Mouse (Mus musculus): Measurements from ENCODE around the gene Mpdu1.
A peak's percentile ranks its signal among the peaks of the same experiment; 100 is the strongest.

The Mpdu1 gene

DNA sequence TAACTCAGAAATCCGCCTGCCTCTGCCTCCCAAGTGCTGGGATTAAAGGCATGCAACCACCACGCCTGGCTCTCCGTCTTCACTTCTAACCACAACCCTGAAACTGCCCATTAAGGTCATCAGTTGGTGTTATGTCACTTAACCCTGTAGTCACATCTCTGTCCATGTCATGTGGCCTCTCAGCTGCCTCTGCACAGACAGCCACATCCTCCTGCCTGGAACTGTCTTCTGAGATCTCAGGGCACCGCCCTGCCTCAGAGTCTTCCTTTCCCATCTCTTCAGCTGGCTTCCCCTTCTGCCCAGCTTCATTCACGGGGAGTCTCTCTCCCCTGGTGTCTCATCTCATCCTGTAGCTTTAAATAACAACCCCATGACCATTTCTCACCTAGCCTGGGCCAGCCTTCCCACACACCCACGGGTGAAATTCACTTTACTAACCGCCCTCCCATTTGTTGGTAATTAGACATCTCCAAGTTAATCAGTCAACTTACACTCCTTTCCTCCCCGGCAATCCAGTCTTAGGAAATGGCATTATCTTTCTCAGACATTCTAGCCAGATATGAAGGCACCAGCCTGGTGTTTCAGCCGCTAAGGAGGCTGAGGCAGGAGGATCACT lies 29.9 kb upstream of the Mpdu1 start:
- DNase-seq (ENCODE audit: low spot score), result no peak

GRCm38 (mm10) chr11:69689891-69690290 lies 27.4 kb upstream of the Mpdu1 start:
- DNase-seq (ENCODE audit: low spot score), result no peak

DNA sequence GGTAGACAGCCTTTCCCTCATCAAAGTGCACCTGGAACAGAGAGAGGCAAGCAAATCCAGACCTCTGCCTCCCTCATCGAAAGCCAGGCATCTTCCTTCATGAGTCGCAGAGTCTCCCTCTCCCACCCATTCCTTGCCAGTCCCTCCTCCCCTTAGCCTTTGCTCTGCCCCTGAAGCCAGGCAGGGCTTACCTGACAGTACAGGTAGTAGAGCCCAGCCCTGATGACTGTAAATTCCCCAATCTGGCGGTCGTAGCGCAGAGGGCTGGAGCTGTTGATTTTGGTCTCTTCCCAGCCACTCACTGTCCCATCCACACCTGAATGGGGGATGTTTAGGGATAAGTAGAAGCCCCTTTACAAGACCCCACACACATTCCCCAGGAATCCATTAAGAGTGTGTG lies 24.6 kb upstream of the Mpdu1 start:
- DNase-seq (ENCODE audit: low spot score), result no peak

- no peak for DNase-seq (ENCODE audit: low spot score)
Observed at GRCm38 (mm10) chr11:69686377-69686776, 23.9 kb upstream of the Mpdu1 start.

DNA sequence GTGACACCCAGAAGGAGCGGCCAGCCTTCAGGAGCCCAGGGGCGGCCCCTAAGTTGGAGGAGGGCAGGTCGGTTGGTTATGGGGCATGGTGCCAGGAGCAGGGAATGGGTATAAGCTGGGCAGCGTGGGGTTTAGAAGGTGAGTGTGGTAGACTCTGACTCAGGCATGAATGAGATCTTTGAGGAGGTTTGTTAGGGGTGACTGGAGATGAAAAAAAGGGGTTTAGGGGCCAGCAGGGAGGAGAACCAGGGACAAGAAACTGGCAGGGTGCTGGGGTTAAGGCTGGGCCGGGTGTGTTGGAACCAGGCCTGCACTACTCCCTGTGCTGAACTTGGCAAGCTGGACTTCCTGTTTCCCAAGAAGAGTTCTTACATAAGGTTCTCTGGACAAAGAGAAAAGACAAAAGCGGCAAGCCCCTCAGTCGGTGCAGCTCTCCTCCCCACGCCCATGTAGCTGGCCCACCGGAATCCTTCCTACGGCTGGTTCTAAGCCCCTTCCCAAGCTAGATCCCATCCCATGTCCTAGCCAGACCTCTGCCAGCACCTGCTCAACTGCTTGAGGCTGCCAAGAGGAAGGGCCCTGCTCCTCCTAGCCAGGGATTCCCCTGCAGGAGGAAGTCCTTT lies 23.2 kb upstream of the Mpdu1 start, which contains the start of gene Tnfsf13:
Gene Tnfsf13 (minus strand): TSS at position 259 of the 623 bp plus-strand sequence.
- DNase-seq (ENCODE audit: low spot score), result no peak

GRCm38 (mm10) chr11:69684936-69685335 lies 22.5 kb upstream of the Mpdu1 start:
- no peak for DNase-seq (ENCODE audit: low spot score)

GRCm38 (mm10) chr11:69684128-69684745 lies 21.8 kb upstream of the Mpdu1 start:
- DNase-seq (ENCODE audit: low spot score), result no peak

DNA sequence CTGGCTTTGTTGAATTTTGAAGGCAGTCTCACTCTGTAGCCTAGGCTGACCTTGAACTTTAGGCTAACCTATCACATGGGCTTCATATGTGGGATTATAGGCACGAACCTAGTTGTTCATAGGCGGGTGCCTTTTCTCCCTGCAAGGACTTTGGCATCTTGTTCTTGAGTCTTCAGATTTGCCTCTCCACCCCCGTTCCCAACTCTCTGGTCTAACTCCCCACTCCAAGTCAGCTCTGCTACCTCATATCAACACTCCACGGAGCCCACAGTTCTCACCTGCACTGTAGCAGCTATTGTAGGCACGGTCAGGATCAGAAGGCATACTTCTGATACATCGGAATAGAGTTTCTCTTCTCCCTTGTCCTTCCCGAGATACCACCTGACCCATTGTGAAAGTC lies 21.1 kb upstream of the Mpdu1 start:
- DNase-seq (ENCODE audit: low spot score), result no peak

DNA sequence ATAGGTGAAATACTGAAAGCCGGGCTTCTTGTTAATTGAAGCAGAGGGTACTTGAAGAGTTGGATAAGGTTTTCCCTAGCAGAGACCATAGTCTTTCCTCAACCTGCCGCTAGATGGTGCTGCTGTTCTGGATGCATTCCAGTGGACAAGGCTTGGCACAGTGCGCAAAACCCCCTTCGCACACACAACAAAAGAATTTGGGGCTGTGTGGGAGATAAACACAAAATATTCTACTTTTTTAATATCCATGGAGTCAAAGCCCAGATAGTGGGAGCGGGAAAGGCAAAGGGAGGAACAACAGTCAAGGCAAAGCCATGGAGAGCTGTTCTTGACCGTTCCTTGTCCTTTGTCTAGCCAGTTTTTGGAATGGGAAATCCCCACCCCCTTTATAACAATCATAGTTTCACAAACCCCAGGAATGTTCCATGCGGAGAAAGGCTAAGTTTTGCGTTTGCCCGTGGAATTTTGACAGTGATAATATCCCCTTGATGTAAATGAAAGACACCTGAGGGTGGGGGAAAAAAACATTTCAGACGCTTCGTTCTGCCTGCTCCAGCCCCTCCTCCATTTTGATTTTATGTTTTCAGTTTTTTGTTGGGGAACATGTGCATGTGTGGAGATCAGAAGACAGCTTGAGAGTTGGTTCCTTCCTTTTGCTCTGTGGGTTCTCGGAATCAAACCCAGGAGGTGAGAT lies 20.5 kb upstream of the Mpdu1 start:
- peak; percentile 90 for DNase-seq (ENCODE audit: low spot score)

DNA sequence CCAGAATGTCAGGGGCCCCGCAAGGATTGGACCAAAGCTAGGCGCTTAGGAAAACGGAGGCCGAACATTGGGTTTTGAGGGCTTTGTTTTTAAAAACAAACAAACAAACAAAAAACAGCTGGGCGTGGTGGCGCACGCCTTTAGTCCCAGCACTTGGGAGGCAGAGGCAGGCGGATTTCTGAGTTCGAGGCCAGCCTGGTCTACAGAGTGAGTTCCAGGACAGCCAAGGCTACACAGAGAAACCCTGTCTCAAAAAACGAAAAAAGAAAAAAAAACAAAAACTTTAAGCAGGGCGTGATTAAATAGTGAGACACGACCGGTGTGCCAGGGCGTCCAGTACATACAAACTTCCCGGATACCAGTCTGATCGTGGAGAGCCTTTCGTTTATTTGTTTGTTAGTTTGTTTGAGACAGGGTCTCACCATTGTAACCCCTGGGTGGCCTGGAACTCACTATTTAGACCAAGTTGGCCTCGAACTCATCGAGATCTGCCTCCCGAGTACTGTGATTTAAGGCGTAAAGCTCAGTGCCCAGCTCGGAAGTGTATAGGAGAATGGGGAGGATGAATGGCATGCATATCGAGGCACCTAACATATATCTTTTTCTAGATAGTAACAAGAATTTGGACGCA lies 19.9 kb upstream of the Mpdu1 start:
- DNase-seq (ENCODE audit: low spot score), result no peak

DNA sequence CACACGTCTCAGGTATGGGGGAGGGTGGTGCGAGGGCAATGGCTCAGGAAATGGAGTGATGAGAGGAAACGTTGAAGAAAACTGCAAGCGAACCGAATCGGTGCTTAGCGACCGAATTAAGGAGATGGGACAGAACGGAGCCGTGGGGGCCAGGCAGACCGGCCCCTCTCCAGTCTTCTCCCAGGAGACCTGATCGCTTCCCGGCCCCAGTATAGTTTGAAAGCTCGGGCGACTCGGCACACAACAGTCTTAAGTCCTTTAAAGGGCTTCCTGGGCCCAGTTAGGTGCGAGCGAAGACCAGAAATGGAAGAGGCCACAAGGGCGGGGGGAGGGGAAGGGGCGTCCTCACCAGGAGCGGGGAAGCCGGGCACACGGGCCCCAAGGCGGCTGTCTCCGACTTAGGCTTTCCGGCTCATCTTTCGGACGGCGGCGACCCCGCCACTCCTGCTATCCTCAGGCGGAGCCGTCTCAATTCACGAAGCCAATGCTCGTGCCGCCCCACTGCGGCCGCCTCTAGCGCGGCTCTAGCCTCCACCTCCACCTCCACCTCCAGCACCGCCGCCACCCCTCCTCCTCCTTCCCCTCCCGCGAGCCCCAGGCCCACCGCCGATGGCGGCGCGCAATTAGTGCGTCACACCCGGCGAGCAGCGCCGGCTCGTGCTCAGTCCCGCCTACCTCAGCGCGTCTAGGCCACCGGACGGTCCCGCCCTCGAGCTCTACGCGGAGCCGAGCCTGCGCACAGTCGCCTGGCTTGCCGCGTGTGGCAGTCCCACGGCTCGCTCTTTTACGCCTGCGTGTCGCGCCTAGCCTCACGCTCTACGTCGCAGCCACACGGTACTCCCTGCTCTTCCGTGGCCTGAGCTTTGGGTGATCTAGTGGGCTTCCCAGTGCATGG lies 19.1 kb upstream of the Mpdu1 start, which contains the start of gene Senp3:
Gene Senp3 (minus strand): TSS at position 771 of the 895 bp plus-strand sequence.
- peak; percentile 90 for DNase-seq (ENCODE audit: low spot score)

DNA sequence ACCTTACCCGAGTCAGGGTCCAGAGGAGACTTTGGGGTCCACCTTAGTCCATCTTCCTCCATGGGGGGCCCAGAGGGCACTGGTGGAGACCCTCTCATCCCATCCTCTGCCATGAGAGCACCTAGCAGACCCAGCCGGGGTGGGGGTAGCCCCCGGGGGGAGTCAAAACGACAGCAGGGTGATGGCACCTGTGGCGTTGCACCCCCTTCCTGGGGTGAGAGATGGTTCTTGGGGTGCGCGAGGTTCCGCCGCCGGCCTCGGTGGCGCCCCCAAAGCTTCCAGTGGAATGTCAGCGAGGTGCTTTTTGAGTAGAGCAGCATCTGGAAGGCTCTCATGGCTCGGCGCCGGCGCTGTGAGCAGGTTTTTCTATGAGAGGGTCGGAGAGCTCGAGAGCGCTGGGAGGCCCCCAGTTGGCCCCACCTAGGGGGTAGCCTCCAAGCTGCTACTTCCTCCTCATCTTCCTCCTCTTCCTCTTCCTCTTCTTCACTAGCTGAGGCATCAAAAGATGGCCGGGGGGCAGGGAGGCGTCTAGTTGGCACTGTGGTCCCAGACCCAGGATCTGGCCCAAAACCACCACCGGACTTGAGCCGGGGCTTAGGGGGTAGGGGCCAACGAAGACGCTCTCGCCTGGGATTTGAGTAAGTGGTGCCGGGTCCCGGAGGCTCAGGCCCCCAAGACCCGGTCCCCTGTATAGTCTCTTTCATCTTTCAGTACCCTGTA lies 17.9 kb upstream of the Mpdu1 start:
- DNase-seq (ENCODE audit: low spot score), result no peak

- DNase-seq (ENCODE audit: low spot score), result no peak
Observed at GRCm38 (mm10) chr11:69679144-69679543, 16.7 kb upstream of the Mpdu1 start.

- peak; percentile 100 for DNase-seq (ENCODE audit: low spot score)
Observed at GRCm38 (mm10) chr11:69672211-69672706, 9.8 kb upstream of the Mpdu1 start, which contains the start of gene Eif4a1. Eif4a1 (minus strand) TSS chr11:69672423.

DNA sequence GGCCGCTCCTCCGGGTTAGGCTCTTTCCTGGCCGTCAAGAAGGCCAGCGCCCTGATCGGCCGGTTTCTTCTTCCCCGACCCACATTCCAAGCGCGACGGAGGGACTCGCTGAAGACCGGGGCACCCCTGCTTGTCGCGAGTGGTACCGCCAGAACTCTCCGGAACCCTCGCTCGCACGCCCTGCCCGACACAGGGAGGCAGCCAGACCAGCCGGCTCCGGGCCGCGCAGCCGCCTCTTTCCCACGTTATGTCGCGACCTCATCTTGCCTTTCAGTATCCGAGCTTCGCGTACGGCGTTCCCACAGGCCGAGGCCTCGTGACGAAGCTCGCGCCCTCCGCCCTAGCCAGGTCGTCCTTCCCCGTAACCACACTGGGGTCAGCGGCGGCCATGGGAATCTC lies 9.3 kb upstream of the Mpdu1 start:
- DNase-seq (ENCODE audit: low spot score), result no peak

GRCm38 (mm10) chr11:69670786-69671725 lies 8.6 kb upstream of the Mpdu1 start:
- peak; percentile 89 for DNase-seq (ENCODE audit: low spot score)

- no peak for DNase-seq (ENCODE audit: low spot score)
Observed at GRCm38 (mm10) chr11:69666665-69667005, 4.2 kb upstream of the Mpdu1 start.

- peak; percentile 60 for DNase-seq (ENCODE audit: low spot score)
Observed at GRCm38 (mm10) chr11:69665961-69666664, 3.7 kb upstream of the Mpdu1 start, which contains the start of gene Cd68. Cd68 (minus strand) TSS chr11:69666153.

All from c-Kit-positive CD71-positive TER-119-positive erythroid progenitor cells, embryonic 14.5 days (primary cell).